Mouse (Mus musculus) retina, embryonic 14.5 days (tissue): ENCODE measurements around the gene Rhebl1.
"Not testable (repeated sequence)": the region's sequence is repeated elsewhere in the genome, so short reads cannot be mapped to it uniquely, and the experiment has no call there.

ENCODE experiments used
- DNase-seq: peaks from one replicate; pipeline ENCODE4 v3.0.0-alpha.2; 2015; ENCODE audit warnings: low spot score

Rhebl1 gene

GRCm38 (mm10) chr15:98893940-98894745 lies at the start of gene Rhebl1:
Gene Rhebl1 (minus strand): TSS chr15:98894540.
- no peak for DNase-seq

DNA sequence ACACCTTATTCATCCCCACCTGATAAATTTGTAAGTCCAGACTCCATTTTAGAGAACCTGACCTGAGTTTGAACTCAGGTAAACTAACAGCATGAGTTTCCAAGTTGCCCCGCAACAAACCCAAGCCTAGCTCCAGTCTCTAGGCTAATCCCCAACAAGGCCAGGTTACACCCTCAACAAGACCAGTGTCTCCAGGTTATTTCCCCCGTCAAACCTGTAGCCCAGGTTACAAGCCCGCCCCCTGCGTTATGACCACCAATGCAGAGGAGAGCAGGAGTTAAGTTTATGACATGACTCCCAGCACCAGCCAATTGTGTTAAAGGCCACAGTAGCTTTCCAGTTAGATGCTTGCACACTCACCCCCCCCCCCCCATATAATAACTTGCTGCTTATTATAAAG lies 48.8 kb upstream of the Rhebl1 start:
- DNase-seq: no peak

- no peak for DNase-seq
Observed at GRCm38 (mm10) chr15:98942081-98942480, 47.7 kb upstream of the Rhebl1 start.

- no peak for DNase-seq
Observed at GRCm38 (mm10) chr15:98941539-98941938, 47.2 kb upstream of the Rhebl1 start.

DNA sequence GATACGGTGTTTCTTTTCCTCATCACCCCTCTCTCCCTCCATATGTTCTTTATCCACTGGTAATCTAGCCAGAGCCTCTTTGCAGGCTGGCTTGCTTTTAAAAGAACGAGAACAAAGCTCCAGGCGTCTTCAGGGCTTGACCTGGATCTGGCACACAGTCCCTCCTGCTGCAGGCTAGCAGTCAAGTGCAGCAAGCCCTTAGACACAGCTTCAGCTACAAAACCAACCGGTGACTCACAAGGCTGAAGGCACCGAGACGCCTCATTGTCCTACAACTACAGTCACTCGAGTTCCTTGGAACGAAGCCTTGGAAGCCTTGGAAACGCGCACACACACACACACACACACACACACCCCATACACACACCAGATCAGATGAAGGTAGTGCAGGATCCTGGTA lies 46.5 kb upstream of the Rhebl1 start:
- DNase-seq: no peak

GRCm38 (mm10) chr15:98934217-98934839 lies 40.0 kb upstream of the Rhebl1 start, which contains the start of gene Tuba1b:
Gene Tuba1b (minus strand): TSS chr15:98934565.
- peak; percentile 94 for DNase-seq

DNA sequence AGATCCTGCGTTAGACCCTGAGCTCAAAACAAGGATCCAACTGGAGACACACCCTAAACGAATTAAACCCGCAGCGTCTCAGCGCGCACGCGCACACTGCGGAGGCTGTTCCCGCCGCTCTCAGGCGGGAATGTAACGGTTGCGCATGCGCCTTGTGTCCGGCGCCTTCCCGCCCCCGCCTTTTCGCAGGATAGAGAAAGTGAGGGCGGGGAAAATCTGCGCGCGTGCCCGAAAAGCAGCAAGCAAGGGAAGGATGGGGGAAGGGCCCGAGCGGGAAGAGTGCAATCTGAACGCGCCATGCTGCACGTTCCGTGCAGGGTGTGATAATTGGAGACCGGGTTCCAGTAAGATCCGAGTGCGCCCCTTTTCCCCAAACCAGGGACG lies 39.5 kb upstream of the Rhebl1 start:
- peak; percentile 98 for DNase-seq

- not testable (repeated sequence) for DNase-seq
Observed at GRCm38 (mm10) chr15:98933004-98933671, 38.8 kb upstream of the Rhebl1 start.

DNA sequence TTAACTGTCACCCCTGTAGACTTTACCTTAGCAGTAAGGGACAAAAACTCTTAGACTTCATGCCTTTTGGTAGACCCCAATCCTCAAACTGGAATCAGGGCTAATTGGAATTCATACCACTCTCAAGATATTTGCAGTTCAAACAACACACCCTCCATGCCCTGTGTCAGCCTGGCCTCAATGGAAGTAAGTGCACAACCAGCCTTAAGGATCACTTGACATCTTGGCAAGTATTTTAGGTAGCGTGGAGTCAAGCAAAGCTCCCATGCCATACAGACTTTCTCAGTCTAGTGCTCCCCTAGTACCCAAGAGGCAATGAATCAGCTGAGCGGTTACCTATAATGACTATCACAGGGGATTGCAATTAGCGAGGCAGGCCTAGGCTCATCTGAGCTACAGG lies 36.7 kb upstream of the Rhebl1 start:
- DNase-seq: no peak

DNA sequence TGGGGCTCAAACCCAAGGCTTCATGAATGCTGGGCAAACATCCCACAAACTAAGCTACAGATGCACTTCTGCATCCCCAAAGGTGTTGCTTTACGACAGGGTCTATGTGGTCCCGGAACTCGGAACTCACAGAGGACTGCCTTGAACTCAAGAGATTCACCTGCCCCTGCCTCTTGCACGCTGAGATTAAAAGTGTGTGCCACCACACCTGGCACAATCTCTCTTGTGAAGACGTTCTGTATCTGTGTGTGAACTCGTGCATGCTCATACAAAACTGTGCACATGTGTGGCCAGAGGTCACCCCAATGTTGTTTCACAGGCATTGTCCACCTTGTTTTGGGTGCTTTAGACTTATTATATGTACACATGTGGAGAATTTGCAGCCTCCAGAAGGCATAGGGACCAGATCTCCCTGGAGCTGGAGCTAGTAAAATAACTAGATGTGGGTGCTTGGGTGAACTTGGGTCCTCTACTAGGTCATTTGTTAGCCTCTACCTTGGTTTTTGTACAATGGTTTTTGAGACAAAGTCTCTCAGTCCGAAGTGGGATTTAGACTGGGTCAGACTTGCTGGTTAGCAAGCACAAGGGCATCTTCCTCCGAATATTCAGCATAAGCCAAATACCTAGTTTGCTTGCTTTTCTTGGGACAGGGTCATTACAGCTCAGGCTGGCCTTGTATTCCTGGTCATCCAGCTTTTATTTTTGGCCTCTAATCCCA lies 35.8 kb upstream of the Rhebl1 start:
- no peak for DNase-seq

DNA sequence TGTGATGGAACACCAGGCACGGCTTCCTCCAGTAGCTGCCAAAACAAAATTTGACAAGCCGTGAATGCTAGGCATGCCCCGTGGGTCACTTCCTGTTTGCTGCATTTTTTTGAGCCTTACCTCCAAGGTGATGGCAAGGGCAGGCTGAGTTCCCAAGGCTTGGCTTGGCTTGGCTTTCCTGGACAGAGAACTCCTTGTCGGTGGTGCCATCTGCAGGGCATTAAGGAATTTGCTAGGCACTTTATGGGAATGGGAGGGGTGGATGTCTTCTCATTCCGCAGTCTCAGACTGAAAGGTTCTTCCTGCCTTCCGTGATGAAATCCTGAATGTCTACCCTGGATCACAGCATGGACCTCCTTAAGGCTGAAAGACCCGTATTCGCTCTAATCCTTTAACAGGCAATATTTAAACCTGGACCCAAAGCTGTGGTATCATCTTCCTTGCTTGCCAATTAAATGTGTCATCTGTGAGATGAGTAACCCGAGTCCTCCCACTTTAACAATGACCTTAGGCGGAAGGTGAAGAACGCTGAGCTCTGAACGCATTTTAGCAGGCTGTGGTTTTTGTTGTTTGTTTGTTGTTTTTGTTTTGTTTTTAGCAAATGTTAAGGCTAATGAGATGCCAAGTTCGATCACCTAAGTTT lies 34.4 kb upstream of the Rhebl1 start:
- DNase-seq: peak; percentile 89

DNA sequence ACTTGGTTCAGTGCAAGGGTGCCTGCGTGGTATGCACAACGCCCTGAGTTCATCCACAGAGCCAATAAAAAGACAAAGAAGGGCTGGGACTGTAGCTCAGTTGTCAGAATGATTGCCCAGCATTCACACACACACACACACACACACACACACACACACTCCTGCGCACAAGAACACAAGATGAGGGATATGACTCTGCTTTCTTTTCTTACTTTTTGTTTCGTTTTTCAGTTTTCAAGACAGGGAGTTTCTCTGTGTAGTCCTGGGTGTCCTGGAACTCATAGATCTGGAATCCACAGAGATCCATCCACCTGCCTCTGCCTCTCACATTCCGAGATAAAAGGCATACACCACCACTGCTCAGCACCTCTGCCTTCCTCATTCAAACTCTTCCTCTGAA lies 33.2 kb upstream of the Rhebl1 start:
- no peak for DNase-seq

- no peak for DNase-seq
Observed at GRCm38 (mm10) chr15:98924682-98925081, 30.3 kb upstream of the Rhebl1 start.

GRCm38 (mm10) chr15:98923031-98923537 lies 28.7 kb upstream of the Rhebl1 start:
- DNase-seq: no peak

DNA sequence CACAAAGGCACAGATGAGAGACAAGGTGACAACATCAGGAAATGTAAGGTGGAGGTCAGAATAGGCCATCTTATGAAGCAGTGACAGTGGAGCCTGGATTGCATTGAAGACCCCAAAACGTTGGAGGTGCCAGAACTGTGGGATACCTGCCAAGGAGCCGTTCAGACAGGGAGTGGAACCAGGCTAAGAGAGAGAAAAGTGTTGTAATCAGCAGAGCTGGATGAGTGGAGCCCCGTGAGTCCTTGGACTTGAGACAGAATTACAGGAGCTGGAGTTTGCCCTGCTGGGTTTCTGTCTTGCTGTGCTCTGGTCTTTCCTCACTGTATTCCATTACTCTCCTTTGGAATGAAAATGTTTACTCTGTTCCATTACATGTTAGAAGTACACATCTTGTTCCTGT lies 28.2 kb upstream of the Rhebl1 start:
- no peak for DNase-seq

- DNase-seq: no peak
Observed at GRCm38 (mm10) chr15:98921510-98921909, 27.2 kb upstream of the Rhebl1 start.

DNA sequence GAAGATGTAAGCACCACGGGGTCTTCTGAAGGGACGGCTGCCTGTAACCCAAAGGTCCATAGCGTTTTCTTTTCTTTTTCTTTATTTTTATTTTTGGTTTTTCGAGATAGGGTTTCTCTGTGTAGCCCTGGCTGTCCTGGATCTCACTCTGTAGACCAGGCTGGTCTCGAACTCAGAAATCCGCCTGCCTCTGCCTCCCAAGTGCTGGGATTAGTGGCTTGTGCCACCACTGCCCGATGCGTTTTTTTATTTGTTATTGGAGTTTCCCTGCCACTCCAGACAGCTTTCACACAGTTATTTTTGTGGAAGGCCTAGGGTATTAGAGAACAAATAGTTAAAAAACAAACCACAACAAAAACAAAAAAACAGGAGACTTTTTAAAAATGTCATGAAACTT lies 24.2 kb upstream of the Rhebl1 start:
- not testable (repeated sequence) for DNase-seq

DNA sequence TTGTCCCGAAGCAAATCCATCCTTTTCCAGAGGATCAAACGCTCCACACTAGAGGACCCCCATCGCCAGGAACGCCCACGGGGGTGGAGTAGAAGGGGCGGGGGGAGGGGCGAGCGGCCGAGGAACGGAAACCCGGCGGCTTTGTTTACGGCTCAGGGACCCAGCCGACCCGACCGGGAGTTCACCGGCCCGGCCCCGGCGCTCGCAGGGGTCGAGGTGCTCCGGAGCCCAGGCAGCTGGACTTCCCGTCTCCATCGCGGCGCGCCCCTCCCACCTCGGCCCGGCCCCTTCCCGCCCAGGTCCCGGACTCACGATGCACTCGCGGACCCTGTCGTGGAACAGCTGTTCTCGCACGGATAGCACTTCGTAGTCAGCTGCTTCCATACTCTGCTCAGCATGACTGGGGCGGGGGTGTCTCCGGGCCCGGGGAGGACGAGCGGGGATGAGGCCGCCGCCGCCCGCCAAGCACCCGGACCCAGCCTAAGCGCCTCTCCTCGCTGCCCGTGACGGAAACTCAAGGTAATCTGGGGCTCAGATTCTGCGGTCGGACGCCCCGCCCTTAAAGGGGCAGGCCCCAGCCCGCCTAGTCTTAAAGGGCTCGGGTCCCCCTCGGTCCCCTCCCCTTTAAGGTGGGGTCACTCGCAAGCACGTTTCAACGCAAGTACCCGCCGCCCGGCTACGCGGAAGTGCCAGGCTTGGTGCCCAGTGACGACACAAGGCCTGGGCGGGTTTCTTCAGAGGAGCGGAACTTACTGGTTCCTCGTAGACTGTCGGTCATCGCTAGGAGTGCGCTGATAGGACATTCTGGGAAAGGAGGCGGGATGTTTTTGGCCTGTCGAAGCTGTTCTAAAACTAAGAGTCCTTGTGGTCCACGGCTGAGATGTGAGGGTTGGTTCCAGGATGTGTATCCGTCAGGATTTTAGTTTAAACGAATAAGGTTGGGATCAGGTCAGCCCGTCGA lies 23.5 kb upstream of the Rhebl1 start, which contains the start of gene Lmbr1l:
Gene Lmbr1l, minus strand, starts transcription at position 694 of the 961 bp plus-strand sequence.
- peak; percentile 99 for DNase-seq

DNA sequence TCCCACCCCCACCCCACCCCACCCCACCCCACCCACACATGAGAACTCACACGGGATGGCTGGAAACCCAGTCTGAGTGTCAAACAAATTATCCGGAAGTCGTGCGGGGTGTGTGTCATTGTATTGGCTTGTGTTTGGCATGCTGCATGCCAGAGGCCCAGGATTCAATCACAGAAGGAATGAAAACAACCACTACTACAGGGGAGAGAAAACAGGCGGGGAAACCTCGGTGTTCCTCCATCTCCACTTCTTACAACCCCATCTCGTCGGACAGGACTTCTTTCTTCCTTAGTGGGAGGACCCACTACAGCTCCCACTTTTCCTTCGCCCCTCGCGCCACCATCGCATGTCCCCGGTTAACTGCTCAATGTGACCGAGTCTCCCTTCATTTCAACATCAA lies 22.8 kb upstream of the Rhebl1 start:
- DNase-seq: no peak

GRCm38 (mm10) chr15:98916016-98916415 lies 21.7 kb upstream of the Rhebl1 start:
- no peak for DNase-seq
